Mouse (Mus musculus): ENCODE measurements at regions not wholly inside any gene's neighbourhood (a gene's known extent, or its start where the extent isn't known, plus 50 kb on each side); places are given as distances from the start of the nearest gene placed in this dataset.

DNA sequence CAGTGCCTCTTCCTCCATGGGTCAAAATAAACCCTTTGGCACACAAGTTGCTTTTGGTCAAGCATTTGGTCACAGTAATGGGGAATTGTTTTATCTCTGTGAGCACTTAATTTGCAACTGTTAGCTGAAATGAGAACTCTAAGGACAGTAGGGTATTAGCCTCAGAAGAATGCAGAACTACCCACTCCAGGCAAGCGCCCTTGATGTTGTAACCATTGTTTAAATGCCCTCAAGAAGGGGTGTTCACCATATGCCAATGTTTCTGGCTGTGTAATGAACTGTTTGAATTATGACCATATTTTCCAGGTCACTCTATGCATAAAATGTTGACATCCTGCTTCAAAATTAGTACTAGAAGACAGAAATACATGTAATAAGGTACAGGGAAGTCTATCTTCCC, 174.6 kb upstream of the Gm9833 start:
- TF ChIP-seq EP300 (IDR thresholded peaks at IDR 0.05; ENCODE audit: low read depth) = no peak
- TF ChIP-seq CTCF (IDR thresholded peaks at IDR 0.05; ENCODE audit: low read depth) = no peak
- Histone ChIP-seq H3K4me1 (replicated peaks; ENCODE audit: control insufficient read depth in 2 of 2, insufficient read depth in 2 of 2, low read length in 1 of 2) (no peaks in the 10 kb centered on the region), H3K4me3 (ENCODE audit: insufficient read depth in 1 of 2, low read depth in 2 of 2, low read length in 2 of 2) (no peak overlapping the region), H3K9me3 (ENCODE audit: control insufficient read depth, low read length) (no peaks in the 10 kb centered on the region), H3K4me2 (ENCODE audit: low read depth) (no peak overlapping the region), H3K9ac (replicated peaks) (no peak overlapping the region), H3K27me3 (ENCODE audit: control insufficient read depth, insufficient read depth, low read length) (no peaks in the 10 kb centered on the region), H3K36me3 (replicated peaks; ENCODE audit: control insufficient read depth, insufficient read depth, low read depth) (no peaks in the 10 kb centered on the region), H3K27ac (no peak overlapping the region)
- WGBS (ENCODE audit: insufficient replicate concordance) = 63% methylated on average over 1 of the region's 1 CpGs
- ATAC-seq (ENCODE audit: insufficient read depth) (no peak), DNase-seq (ENCODE audit: low read depth in 3 of 3, low spot score in 3 of 3) (no peak)

DNA sequence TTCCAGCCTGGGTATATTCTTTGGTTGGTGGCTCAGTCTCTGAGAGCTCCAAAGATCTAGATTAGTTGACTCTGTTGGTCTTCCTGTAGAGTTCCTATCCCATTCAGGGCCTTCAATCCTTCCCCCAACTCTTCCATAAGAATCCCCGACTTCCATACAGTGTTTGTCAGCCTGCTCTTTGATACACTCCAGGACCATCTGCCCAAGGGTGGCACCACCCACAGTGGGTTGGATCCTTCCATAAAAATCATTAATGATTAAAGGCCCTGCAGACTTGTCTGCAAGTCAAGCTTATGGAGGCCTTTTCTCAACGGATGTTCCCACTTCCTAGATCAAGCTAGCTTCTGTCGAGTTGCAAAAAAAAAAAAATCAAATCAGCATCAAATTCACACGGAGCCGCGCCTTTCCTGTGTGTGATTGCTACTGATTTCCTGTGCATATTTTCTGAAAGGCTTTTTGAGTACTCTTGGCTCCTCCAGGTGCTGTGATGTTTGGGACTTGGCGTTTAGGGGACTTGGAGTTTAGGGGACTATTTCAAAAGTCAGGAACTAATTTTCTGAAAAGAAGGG, 171.3 kb upstream of the Gm9833 start:
- DNase-seq (ENCODE audit: low read depth in 3 of 3, low spot score in 3 of 3) (no peak), ATAC-seq (ENCODE audit: insufficient read depth) (no peak)
- no peak for TF ChIP-seq CTCF (IDR thresholded peaks at IDR 0.05; ENCODE audit: low read depth)
- no peak for TF ChIP-seq EP300 (IDR thresholded peaks at IDR 0.05; ENCODE audit: low read depth)
- H3K9ac ChIP-seq (replicated peaks) = no peak overlapping the region
- no peaks in the 10 kb centered on the region for H3K36me3 ChIP-seq (replicated peaks; ENCODE audit: control insufficient read depth, insufficient read depth, low read depth)
- no peak overlapping the region for H3K27ac ChIP-seq
- H3K4me2 ChIP-seq (ENCODE audit: low read depth) = no peak overlapping the region
- no peaks in the 10 kb centered on the region for H3K27me3 ChIP-seq (ENCODE audit: control insufficient read depth, insufficient read depth, low read length)
- H3K4me3 ChIP-seq (ENCODE audit: insufficient read depth in 1 of 2, low read depth in 2 of 2, low read length in 2 of 2) = no peak overlapping the region
- H3K9me3 ChIP-seq (ENCODE audit: control insufficient read depth, low read length) = no peaks in the 10 kb centered on the region
- H3K4me1 ChIP-seq (replicated peaks; ENCODE audit: control insufficient read depth in 2 of 2, insufficient read depth in 2 of 2, low read length in 1 of 2) = no peaks in the 10 kb centered on the region
- WGBS (ENCODE audit: insufficient replicate concordance) = 46% methylated on average over 7 of the region's 7 CpGs

DNA sequence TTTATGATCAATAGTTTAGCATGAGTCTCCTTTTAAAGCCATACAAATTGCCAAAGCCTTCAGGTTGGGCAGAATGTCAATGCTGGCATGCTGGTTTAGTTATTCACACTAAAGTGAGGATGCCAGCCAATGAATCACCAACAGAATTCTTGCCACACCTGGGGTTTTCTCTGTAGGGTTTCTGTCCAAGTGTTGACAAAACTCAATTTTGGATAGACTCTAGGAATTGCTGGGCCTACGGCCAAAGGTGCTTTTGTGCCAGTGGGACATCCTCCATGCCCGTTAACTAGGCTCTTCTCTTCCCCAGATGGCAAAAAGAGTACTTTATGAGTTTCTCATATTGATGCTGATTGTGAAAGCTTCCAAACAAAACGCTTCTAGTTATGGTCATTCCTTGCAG, 167.6 kb upstream of the Gm9833 start:
- Histone ChIP-seq H3K27me3 (ENCODE audit: control insufficient read depth, insufficient read depth, low read length) (no peaks in the 10 kb centered on the region), H3K4me2 (ENCODE audit: low read depth) (no peak overlapping the region), H3K27ac (no peak overlapping the region), H3K36me3 (replicated peaks; ENCODE audit: control insufficient read depth, insufficient read depth, low read depth) (no peaks in the 10 kb centered on the region), H3K4me1 (replicated peaks; ENCODE audit: control insufficient read depth in 2 of 2, insufficient read depth in 2 of 2, low read length in 1 of 2) (no peaks in the 10 kb centered on the region), H3K9ac (replicated peaks) (no peak overlapping the region), H3K4me3 (ENCODE audit: insufficient read depth in 1 of 2, low read depth in 2 of 2, low read length in 2 of 2) (no peak overlapping the region), H3K9me3 (ENCODE audit: control insufficient read depth, low read length) (no peaks in the 10 kb centered on the region)
- no peak for ATAC-seq (ENCODE audit: insufficient read depth)
- WGBS (ENCODE audit: insufficient replicate concordance) = 61% methylated on average over 3 of the region's 3 CpGs
- TF ChIP-seq CTCF (IDR thresholded peaks at IDR 0.05; ENCODE audit: low read depth) (no peak), EP300 (IDR thresholded peaks at IDR 0.05; ENCODE audit: low read depth) (no peak)
- no peak for DNase-seq (ENCODE audit: low read depth in 3 of 3, low spot score in 3 of 3)

DNA sequence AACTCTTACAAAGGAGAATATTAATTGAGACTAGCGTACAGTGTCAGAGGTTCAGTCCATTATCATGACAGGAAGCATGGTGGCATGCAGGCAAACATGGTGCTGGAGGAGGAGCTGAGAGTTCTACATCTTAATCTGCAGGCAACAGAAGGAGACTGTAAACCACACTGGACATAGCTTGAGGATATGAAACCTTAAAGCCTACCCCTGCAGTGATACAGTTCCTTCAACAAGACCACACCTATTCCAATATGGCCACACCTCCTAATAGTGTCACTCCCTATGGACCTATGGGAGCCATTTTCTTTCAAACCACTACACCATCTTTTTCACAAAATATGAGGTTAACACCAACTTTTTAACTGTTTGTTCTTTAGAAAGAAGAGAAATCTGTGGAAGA, 166.2 kb upstream of the Gm9833 start:
- ATAC-seq (ENCODE audit: insufficient read depth) = no peak
- Histone ChIP-seq H3K27me3 (ENCODE audit: control insufficient read depth, insufficient read depth, low read length) (no peaks in the 10 kb centered on the region), H3K4me3 (ENCODE audit: insufficient read depth in 1 of 2, low read depth in 2 of 2, low read length in 2 of 2) (no peak overlapping the region), H3K27ac (no peak overlapping the region), H3K36me3 (replicated peaks; ENCODE audit: control insufficient read depth, insufficient read depth, low read depth) (no peaks in the 10 kb centered on the region), H3K9me3 (ENCODE audit: control insufficient read depth, low read length) (no peaks in the 10 kb centered on the region), H3K4me2 (ENCODE audit: low read depth) (no peak overlapping the region), H3K4me1 (replicated peaks; ENCODE audit: control insufficient read depth in 2 of 2, insufficient read depth in 2 of 2, low read length in 1 of 2) (no peaks in the 10 kb centered on the region), H3K9ac (replicated peaks) (no peak overlapping the region)
- DNase-seq (ENCODE audit: low read depth in 3 of 3, low spot score in 3 of 3) = no peak
- 20% methylated on average over 1 of the region's 1 CpGs for WGBS (ENCODE audit: insufficient replicate concordance)
- no peak for TF ChIP-seq EP300 (IDR thresholded peaks at IDR 0.05; ENCODE audit: low read depth)
- TF ChIP-seq CTCF (IDR thresholded peaks at IDR 0.05; ENCODE audit: low read depth) = no peak

DNA sequence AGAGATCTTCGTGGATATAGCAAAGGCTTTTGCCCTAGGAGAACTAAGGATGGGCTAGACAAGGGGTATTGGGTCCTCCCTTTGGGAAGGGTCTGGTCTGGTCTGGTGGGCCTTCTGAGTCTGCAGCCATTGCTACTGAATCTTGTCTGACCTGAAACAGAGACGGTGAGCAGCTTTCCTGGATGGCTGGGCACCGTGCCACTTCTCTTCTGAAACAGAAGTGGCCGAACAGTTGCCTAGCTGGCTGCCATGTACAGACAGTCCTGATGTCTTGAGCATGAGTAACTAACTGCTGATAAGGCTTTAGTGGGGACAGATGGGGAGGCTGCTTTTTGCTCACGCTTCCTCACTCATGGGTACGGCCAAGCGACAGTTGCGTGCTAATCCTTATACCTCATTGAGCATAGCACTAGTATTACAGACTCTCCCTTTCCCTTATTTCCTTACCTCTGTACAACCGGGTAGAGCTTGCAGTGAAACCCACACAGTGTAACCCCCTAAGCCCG, 165.3 kb upstream of the Gm9833 start:
- H3K4me1 ChIP-seq (replicated peaks; ENCODE audit: control insufficient read depth in 2 of 2, insufficient read depth in 2 of 2, low read length in 1 of 2) = no peaks in the 10 kb centered on the region

More for the DNA sequence above, 165.3 kb upstream of the Gm9833 start:
- H3K4me3 ChIP-seq (ENCODE audit: insufficient read depth in 1 of 2, low read depth in 2 of 2, low read length in 2 of 2) = no peak overlapping the region
- no peak overlapping the region for H3K9ac ChIP-seq (replicated peaks)
- H3K27ac ChIP-seq = no peak overlapping the region
- DNase-seq (ENCODE audit: low read depth in 3 of 3, low spot score in 3 of 3) (no peak), ATAC-seq (ENCODE audit: insufficient read depth) (no peak)
- TF ChIP-seq CTCF (IDR thresholded peaks at IDR 0.05; ENCODE audit: low read depth) (no peak), EP300 (IDR thresholded peaks at IDR 0.05; ENCODE audit: low read depth) (no peak)
- no peaks in the 10 kb centered on the region for H3K36me3 ChIP-seq (replicated peaks; ENCODE audit: control insufficient read depth, insufficient read depth, low read depth)
- no peaks in the 10 kb centered on the region for H3K27me3 ChIP-seq (ENCODE audit: control insufficient read depth, insufficient read depth, low read length)
- WGBS (ENCODE audit: insufficient replicate concordance) = 66% methylated on average over 10 of the region's 10 CpGs
- H3K4me2 ChIP-seq (ENCODE audit: low read depth) = no peak overlapping the region
- H3K9me3 ChIP-seq (ENCODE audit: control insufficient read depth, low read length) = no peaks in the 10 kb centered on the region

All from liver, embryonic 14.5 days (tissue).